Mouse (Mus musculus): ENCODE results near the gene Cd96. TPM values are rescaled to one million over a fixed set of nuclear protein-coding genes. Genes with fewer than 3 reads are reported as not detected.

Cd96 gene
- total RNA-seq, 2 experiments from 2014 or later: not detected

DNA sequence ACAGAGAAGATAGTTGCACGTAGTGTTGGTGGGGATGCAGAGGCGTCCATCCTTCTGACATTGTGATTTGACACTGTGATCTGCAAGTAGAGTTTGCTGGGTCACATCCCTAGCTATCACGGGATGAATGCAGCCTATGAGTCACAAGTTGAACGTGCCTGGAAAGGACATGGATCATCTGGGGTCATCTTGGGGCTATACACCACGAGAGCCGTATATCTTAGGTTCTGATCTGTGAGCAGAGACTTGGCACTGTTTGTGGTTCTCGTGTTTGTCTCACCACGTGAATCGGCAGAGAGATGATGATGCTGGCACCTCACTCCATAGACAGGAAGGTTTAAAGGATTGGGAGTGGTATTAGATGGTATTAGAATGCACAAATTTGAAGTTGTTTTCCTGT lies 86.2 kb downstream of the Cd96 start:
- no peak for DNase-seq

DNA sequence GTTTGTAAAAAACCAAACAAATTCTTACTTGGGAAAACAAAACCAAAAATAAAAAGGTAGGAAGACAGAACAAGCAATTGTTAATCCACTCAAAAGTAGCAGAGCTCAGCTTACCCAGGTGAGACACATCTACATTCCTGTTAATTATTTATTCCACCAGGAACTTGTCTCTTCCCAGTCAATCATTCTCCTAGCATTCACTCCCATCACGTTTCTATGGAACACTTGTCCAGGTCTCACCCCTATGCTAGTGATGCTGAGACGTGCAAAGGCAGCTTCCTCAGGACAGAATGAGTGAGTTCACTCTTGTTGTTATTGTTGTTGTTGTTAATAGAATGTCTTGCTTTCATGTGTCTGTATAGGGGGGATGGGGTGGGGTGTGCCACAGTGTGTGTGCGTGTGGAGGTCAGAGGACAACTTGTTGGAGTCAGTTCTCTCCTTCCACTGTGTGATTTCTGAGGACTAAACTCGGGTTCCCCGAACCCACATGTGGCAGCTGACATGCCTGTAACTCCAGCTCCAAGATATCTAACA lies 97.0 kb downstream of the Cd96 start:
- DNase-seq: no peak

DNA sequence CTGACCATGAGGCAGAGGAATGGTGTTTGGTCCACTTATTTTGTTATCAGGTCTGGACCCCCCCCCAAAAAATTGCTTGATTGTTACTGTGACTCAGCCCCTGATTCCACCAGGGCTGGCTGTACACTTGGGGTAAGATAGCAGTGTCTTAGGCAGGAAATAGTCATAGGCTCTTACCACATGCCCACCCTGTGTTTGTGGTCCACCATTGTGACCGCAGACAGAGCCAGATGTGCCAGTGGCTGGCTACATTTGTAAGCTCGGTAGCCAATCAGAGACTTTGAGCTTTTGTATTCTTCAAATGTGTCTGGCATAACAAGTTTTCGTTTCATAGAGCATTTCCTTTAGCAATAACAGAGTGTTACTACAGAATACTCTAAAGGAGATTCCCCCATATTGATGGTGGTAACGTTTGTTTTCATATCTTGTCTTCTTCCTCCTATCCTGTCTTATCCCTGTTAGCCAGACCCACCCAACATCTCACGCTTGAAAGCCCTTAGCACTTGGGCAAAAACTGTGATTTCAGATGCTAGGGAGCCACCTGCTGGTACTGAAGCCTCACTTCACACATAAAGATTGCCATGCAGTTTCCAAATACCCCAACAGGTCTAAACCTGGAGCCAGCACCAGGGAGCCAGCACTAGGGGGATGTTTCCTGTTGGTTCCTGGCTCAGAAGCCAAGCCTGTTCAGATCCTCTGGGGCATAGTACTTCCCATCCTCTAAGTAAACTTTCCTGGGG lies 97.7 kb downstream of the Cd96 start:
- peak; percentile 68 for DNase-seq

DNA sequence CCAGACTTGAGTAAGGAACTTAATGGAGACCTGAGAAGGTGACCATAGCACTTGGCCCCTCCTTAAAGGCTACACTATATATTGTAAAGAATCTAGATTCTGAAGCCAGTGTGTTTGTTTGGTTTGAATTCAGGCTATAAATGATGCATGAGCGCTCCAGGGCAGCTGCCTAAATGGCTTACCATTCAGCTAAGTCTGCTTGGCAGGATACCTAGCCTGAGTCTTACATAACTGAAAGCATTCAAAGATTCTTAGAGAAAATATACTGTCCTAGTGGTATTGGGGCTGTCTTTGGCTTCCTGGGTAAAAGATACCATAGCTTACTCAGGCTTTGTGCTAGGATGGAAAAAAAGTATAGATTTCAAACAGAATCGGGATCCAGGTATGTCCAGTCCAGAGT lies 98.7 kb downstream of the Cd96 start:
- no peak for DNase-seq

DNA sequence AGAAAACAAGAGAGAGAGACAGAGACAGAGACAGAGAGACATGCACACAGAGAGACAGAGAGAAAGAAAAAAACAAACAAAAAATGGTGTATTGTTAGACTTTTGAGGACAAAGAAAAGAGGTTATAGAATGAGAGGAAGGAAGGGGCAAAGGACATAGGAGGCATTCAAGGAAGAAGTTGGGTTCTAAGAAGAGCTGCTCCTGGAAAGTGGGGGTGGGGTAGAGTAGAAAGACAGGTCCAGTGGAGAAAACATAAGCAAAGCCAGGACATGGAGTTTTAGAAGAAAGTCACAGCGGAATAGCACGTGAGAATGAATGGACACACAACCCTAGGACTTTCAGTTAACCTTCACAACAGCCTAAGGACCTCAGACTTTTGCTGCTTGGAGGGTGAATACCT lies 99.7 kb downstream of the Cd96 start:
- no peak for DNase-seq

DNA sequence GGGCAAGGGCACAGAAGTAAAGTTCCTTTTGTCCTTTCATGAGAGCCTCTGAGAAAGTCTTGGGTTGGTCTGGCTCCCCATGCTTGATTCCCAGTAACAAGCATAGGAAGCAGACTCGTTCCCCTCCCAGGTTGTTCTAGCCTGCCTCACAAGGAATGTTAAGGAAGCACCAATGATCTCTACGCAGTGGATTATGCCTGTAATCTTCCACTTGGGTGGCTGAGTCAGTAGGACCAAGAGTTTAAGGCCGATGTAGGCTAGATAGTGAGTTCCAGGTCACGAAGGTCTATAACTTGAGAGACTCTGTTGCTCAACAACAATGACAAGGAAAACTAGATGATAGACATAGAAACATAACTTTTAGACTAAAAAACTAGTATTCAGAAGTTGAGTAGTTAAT lies 100.3 kb downstream of the Cd96 start:
- no peak for DNase-seq

DNA sequence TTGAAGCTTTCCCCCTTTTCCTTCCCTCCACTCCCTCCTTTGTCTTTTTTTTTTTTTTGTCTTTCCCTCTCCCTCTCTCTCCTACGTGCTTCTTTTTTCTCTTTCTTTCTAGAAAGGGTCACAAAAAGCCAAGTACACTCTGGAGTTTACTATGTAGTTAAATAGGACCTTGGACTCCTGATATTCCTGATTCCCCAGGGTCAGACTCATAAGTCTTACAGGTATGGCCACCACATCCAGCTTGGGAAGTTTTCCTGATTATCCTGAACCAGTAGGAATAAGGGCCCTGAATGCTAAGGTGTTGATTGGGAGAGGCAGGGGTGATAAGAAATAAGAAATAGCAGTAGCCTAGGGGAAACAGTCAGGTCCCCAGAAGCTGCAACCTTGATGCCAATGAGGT lies 100.7 kb downstream of the Cd96 start:
- no peak for DNase-seq

DNA sequence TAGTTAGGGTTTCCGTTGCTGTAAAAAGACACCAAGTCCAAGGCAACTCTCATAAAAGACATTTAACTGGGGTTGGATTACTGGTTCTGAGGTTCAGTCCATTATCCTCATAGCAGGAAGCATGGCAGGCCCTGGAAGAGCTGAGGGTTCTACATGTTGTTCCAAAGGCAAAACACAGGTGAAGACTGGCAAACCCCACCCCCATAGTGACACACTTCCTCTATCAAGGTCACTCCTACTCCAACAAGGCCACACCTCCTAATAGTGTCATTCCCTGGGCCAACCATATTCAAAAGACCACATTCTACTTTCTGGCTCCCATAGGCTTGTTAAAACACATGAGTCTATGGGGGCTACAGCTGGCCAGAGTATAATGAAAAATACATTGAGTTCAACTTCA lies 108.4 kb downstream of the Cd96 start:
- DNase-seq: no peak

DNA sequence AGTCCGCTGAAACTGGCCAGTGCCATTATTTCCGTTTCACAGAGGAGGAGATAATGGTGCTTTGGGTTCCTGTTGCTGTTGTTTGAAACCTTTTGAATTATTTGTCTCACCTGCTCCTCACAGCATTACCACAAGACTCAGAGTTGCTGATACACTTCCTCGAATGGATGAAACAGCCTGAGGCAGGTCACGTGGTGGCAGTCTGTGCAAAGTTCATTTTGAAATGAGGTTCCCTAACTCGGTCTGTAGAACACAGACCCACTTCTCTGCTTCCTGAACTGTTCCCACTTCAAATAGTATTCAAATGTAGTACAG lies 109.2 kb downstream of the Cd96 start:
- DNase-seq: no peak

DNA sequence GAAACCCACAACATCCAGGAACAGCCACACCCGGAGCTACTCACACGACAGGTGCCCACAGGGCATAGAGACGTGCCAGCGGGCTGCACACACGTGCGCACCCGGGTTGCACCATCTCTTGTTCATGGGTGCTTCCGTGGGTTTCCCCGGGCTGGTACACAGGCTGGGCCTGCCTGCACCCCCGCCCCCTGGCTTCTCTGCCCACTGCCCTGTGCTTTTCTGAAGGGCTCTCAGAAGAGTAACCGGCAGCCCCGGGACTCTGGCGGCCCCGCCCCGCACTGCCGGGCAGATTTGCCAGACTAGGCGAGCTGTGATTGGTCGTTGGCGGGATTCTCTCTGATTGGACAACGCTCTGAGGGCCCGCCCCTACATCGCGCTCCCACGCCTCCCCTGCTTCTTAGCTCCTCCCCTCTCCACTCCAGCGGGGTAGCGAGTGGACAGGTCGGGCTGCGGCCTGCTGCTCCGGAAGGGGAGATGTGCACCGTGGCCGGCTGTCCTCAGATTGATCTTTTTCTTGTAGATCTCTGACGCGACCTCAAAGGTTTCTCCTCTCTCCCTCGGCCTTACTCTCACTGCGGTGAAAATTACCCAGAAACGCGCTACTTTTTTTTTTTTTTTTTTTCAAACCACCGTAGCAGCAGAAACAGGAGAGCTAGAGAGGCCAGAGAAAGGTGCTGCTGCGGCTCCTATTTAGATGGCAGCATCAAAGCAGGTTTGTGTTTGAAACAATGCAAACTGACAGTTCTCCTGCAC lies 109.7 kb downstream of the Cd96 start, which contains the start of gene Plcxd2:
Gene Plcxd2, minus strand, starts transcription at position 66 of the 753 bp plus-strand sequence.
- DNase-seq: peak; percentile 96

DNA sequence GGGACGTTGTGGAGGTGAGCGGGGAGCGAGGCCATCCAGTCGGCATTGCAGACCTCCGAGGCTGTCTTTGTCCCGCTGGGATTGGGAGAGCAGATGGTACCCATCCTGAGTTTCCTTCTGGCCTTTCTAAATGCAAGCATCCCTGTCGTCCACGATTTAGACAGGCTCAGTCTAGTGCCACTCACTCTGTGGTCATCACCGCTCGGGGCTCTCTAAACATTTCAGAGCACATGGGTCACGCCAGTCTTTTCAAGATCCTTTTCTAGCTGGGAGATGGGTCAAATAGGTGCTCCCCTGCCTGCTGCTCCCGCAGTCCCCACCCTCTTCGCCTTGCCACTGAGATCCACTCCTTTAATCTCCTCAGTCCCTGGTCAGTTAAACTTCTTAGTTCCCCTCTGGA lies 110.3 kb downstream of the Cd96 start:
- DNase-seq: no peak

DNA sequence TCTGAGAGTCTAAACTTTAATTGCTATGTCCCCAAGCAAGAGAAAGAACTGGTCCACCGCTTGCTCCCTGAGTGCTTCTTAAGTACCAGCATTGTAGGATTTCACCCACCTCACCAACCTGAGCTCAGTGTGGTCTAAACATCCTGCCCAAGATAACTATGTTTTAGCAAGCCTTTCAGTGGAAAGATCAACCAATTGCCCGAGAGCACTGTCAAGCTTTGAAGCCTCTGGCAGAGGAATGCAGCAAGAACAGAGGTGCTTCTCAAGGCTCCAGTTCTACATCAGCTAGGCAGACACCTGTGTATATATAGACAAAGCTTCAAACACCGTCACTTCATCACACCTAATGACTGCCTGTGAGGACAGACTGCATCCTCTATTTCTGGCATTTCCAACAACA lies 111.3 kb downstream of the Cd96 start:
- no peak for DNase-seq

DNA sequence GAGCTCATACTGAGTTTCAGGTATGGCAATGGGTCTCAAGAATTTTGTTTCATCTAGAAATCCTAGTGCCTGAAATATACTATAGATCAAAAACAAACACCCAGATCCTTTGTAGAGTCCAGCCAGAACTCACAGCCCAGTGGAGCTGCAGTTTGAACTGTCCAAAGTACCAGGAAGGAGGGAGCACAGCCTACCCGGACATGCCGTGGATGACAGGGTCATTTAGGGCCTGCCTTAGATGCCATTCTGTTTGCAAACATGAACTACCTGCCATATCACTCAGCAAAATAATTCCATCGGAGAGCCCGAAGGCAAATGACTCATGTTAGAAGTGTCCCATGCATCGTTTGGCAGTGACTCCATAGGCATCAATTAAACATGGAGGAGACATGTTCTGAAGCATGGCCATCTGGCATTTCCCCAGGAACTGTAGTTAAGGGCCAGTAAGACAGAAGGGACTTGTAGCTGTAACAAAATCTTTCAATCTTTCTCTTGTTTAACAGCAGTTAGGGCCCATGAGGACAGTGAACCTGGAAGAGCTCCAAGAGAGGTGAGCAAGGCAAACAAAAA lies 111.9 kb downstream of the Cd96 start:
- no peak for DNase-seq

DNA sequence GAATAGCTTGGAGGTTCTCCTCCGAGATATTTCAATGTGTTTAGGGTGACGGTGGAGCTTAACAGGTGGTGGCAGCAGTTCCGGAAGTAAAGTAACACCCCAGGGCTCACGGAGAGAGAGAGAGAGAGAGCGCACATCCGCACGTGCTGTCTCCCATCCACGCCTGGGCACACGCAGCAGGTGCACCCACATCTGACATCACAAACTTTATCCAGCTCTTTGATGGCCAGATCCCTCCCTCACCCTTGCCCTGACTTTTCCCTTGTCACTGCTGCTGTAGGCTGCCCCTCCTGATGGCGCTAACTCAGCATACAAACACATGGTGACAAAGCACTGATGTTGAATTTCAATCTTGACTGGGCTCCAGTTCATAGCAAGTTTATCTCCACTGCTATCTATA lies 113.8 kb downstream of the Cd96 start:
- no peak for DNase-seq

DNA sequence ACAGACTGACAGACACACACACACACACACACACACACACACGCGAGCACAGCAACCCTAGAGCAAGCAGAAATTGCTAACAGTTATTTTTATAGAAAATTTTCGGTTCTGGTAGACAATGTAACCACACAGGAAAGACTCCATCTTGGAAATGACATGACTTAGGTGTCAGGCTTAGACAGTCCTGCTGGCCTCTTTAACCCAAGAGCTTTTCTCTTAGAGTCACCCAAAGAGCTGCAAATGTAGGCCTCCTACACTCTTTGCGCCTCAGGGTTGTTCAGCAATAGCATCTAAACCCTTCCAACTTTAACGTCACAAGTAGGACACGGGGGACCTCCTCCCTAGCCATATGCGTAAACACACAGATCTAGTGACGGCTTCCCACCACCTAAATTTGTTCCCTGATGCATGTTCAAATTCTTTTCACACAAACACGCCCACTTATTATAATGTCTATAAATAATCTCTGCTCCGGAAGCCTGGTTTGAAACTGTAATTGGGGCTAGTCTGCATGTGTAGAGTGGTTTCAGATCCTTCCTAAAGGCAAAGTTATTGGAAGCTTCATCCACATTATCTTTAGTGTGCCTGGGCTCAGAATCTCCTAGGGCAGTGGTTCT lies 118.4 kb downstream of the Cd96 start:
- DNase-seq: no peak

DNA sequence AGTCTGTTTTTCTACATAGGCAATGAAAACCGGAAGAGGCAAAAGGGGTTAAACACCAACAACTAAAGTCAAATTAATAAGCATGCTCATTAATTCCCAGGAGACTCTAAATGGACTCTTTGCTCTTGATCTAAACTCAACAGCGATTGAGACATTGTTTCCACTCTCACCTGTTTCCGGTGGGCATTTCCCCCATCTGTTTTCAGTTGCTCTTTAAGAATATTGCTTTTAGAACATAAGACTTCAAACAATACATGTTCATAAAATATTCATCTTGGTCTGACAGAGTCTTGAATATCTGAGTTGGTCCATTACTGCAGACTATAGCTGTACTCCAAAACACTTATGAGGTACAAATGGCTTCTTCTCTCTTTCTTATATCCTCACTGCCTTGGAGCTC lies 119.1 kb downstream of the Cd96 start:
- DNase-seq: no peak

DNA sequence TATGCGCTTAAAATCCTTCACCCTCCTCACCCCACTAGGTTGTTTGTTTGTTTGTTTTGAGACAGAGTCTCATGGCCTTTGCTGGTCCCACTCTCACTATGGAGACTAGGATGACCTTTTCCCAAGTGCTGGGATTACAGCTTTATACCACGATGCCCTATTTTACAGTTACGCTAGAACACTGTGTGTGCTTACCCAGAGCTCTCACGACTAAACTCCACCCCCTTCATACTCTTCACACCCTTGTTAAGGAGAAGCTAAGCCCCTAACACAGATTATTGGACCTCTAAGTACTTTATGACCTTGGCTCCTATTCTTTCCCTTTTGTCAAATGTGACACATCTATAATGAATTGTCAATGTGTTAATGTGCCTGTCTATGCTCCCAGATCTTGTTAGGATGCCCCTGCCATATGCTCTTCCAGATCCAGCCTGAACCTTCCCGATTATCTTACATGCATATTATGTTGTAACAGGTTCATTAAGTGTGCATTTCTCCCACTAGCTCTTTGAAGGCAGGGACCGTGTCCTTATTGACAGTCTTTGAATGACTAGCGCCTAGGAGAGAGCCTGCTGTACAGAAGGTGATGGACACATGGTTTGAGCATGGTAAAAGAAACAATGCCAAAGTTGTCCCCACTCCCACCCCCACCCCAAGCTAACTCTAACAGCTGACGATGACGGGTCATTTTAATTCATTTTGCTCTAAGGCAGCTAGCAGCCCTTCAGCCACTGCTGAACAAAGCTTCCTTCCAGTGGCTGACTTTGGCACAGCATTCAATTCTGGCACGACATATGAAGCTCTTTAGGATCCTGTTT lies 120.5 kb downstream of the Cd96 start:
- no peak for DNase-seq

DNA sequence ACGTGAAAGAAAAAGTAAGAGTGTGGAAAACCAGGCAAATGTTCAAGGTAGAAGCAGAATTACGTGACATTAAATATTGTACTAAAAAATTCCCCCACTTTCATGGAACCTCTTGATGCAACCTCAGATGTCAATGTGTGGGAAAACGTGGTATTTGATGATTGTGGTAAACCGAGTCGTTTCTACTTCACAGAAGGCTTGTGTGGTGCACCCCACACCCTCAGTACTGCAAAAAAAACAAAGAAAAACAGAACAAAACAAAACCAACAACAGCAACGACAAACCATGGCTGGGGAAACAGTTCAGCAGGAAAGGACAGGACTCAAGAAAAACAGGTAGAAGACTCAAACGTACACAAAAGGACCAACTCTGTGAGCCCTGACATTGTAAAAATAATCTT lies 121.8 kb downstream of the Cd96 start:
- no peak for DNase-seq

DNA sequence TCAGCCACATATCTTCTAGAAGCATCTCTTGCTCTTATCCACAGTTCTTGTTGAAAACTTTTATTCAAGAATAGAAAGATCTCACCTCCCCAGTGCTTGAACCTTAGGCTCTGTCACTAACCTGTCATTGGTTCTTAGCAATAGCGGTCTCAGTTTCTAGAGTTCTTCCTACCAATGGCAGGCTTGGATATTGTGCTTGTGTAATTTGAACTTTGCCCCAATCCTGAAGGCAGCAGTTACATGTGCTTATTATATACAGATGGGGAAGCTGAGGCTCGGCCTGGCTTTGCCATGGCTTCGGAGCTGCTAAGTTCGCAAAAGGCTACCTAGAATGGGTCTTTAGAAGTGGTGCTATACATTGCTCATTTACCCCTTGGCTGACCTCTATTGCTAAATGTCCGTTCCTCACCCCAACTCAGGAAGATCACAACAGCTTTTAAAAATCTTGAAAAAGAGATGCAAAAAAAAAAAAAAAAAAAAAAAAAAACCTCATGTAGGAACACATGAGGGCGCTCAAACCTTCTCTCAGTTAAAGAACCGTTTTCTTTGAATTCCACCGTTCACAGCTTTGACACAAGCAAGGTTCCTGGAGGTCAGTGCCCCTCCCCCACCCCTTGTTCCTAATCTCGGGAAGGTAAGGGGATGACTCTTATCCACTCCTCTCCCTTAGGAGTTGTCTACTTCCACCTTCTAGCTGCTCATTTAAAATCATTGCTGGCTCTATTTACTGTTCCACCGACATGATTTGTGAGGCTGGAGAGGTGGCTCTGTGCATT lies 129.0 kb downstream of the Cd96 start:
- DNase-seq: no peak

DNA sequence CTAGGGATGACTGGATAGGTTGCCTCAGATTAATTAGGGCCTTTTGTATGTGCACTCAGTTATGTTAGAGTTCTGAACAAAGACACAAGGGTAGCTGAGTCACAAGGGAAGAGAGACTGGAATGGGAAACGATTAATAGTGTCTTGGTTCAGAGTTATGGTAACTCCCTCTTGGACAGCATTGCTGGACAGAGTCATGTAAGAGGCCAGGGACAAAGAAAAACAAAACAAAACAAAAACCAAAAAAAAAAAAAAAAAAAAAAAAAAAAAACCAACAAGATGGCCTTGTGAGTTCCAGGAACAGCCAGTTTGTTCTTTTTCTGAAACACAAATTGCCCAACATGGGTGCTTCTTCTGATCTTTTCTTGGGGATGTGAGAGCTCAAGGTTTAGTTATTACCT lies 133.8 kb downstream of the Cd96 start:
- DNase-seq: no peak
